In the genomic region with DNA sequence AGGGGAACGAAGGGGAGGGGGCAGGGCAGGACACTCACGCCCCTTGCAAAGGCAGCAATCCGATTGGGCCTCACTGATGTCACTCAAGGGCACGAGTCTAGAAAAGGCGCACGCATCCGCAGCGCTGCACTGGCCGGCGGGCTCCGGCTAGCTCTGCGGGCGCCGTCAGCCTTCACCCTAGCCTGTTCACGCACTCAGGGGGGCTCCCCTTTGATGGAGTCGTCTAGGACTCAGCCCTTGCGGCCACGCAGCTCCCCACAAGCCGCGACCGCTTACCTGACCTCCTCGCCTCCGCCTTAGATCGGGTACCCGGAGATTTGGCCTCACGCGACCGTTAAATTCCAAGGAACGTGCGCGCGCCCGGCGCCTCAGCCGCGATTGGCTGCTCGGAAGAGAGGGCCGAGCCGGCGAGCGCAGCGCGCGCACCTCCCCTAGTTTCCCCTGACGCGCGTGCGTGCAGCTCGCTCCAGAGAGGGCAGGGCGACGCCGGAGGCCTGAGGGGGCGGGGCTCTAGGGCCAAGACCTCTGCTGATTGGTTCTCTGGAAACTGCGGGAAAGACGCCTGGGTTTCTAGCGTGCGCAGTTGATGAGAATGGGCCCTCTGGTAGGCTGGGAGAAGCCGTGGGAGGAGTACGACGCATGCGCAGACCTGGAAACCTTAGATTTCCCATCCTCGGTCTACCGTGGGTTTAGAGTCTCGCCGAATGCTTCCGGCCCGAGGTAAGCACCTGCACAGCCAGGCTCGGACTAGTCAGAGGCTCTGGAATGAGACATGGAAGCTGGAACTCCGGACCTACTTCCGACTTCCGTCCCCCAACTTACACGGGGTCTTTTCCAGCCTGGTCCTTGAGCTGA, we compare ENCODE assay signal across 8 mouse cellular contexts. TPM values are rescaled to one million over a fixed set of nuclear protein-coding genes. Genes with fewer than 3 reads are reported as not detected.
DNase-seq lines count a peak whose midpoint lies in the region; ATAC-seq lines count a peak whose summit lies in the region.

TSS of gene Mphosph9 (minus strand) at position 463 of the 855 bp plus-strand sequence.
TSS of gene 2810006K23Rik (plus strand) at position 580 of the 855 bp plus-strand sequence.

- under 1% methylated on average over 72 of the region's 72 CpGs for WGBS in intestine, embryonic 14.5 days

- peaks cover 11% of the 10 kb centered on the region for H3K4me1 ChIP-seq in intestine, embryonic 14.5 days (replicated peaks; ENCODE audit: control insufficient read depth, insufficient read depth, low read length)

- H3K27me3 ChIP-seq in intestine, embryonic 14.5 days (replicated peaks; ENCODE audit: control insufficient read depth, insufficient read depth, low read length): no peaks in the 10 kb centered on the region

- H3K27ac ChIP-seq in intestine, embryonic 14.5 days (ENCODE audit: low read depth): peak within 1 kb of the TSS; percentile 80

- H3K9ac ChIP-seq in intestine, embryonic 14.5 days (ENCODE audit: low read length): peak within 1 kb of the TSS; percentile 57

- peak within 1 kb of the TSS; percentile 78 for H3K4me2 ChIP-seq in intestine, embryonic 14.5 days (ENCODE audit: low read length)

- intact Hi-C loops in left cerebral cortex, postnatal 14 days (cut with DNase I): no loop called here

- peak; percentile 98 for ATAC-seq in intestine, embryonic 14.5 days (replicated peaks; ENCODE audit: low FRiP score, low TSS enrichment, low read depth)

- DNase-seq in adrenal gland, adult 18-20 months (ENCODE audit: low spot score in 2 of 2): peak; percentile 97 to 98
- DNase-seq in embryo, embryonic 11 days: peak; percentile 100
- DNase-seq in gastrocnemius, postnatal 25 days: peak; percentile 100
- DNase-seq in intestine, embryonic 14.5 days (ENCODE audit: low spot score): peak; percentile 100
- DNase-seq in left cerebral cortex, postnatal 14 days (ENCODE audit: low spot score in 2 of 2): peak; percentile 99 to 100
- peak; percentile 100 for DNase-seq in mesoderm, embryonic 11.5 days (ENCODE audit: low read depth, low spot score)
- DNase-seq in right cerebral cortex, postnatal 36 days (ENCODE audit: low spot score in 2 of 2): peak; percentile 99
- DNase-seq in yolk sac, embryonic 10.5 days (ENCODE audit: low spot score): peak; percentile 100

- H3K9me3 ChIP-seq in intestine, embryonic 14.5 days (ENCODE audit: control insufficient read depth, low read length): no peaks in the 10 kb centered on the region

- peak within 1 kb of the TSS; percentile 67 for H3K4me3 ChIP-seq in intestine, embryonic 14.5 days (ENCODE audit: low read depth, low read length)

- peaks cover 9% of the 10 kb centered on the region; the same call in 1 of the 2 replicates for H3K36me3 ChIP-seq in intestine, embryonic 14.5 days (ENCODE audit: control insufficient read depth, insufficient read depth, low read length)

RNA-seq across cellular contexts. Expression of gene Mphosph9, which starts in this region (rescaled TPM):
- total RNA-seq in adrenal gland, adult 18-20 months (2021): 1 to 10 TPM; 5.7 to 7.6 TPM
- total RNA-seq in gastrocnemius, postnatal 25 days (2021): 1 to 10 TPM; 2.5 to 2.8 TPM
- 13.6 and 13.9 TPM in 2 replicates for polyA plus RNA-seq in intestine, embryonic 14.5 days (2014; fragmentation: Nextera tagmentation; extraction: Ambion mirVana)
- 10 to 100 TPM; 17.5 to 18.9 TPM for total RNA-seq in left cerebral cortex, postnatal 14 days (2021)

RNA-seq across cellular contexts. Expression of gene 2810006K23Rik, which starts in this region (rescaled TPM):
- 10 to 100 TPM; 12.9 to 13.4 TPM for total RNA-seq in adrenal gland, adult 18-20 months (2021)
- 1 to 10 TPM; 5.2 to 7.4 TPM for total RNA-seq in gastrocnemius, postnatal 25 days (2021)
- polyA plus RNA-seq in intestine, embryonic 14.5 days (2014; fragmentation: Nextera tagmentation; extraction: Ambion mirVana): 11.6 and 14.1 TPM in 2 replicates
- total RNA-seq in left cerebral cortex, postnatal 14 days (2021): 10 to 100 TPM; 13.7 to 15.2 TPM

Comparison
In these comparisons a context has a peak if more than half of its experiments do, and no peak if none do; other contexts are left out.
1. Peak in every context shown above with its lines: DNase-seq, ATAC-seq, H3K4me3 ChIP-seq and H3K27ac ChIP-seq.